In the genomic region with DNA sequence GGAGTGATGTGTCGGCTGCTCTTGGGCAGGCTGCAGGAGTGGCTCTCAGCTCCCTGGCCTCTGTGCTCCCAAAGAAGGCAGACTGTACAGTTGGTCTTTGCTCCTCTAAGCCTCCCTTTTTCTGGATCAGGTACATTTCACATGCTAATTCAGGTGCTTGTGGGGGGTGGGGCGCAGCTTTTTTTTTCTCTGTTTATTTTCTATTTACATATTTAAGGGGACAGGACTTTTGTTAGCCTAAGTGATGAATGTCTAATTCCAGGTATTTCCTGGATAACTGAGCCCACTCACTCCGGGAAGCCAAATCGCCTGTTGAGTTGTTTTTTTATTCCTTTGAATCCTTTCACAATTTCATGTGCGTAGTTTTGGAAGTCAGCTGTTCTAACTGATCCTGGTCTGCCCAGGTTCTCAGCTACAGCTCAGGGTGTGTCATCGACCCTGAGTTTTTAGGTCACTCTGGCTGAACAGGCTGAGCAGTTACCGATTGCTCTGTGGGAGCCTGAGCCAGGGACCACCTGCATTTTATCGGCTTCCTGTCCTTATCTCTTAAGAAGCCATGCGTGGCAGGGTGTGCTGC, we compare ENCODE assay signal across 14 mouse cellular contexts. TPM values are rescaled to one million over a fixed set of nuclear protein-coding genes. Genes with fewer than 3 reads are reported as not detected.
DNase-seq lines count a peak whose midpoint lies in the region; ATAC-seq and TF ChIP-seq lines count a peak whose summit lies in the region.
"Had no signal": no experiment of that assay in that cellular context is flagged by ENCODE, and none has a peak within 500 bp of the region (broad histone marks: within the 10 kb centered on the region; RNA-seq: fewer than 3 reads in every experiment).

No protein-coding gene starts in this region.

- in situ Hi-C loops in ES-E14 (cut with MboI; ENCODE audit: low sequenced_read_pairs in 2 of 2, unreplicated experiment in 2 of 2), result no loop called here

- peaks cover 6% of the 10 kb centered on the region; the same call in 1 of the 2 replicates for H3K36me3 ChIP-seq in ES-E14 (ENCODE audit: control insufficient read depth, insufficient read depth, low read length, poor library complexity, severe bottlenecking)
- H3K36me3 ChIP-seq in hindbrain, embryonic 16.5 days (ENCODE audit: control insufficient read depth, insufficient read depth, low read length), result no peaks in the 10 kb centered on the region
- H3K36me3 ChIP-seq: G1E; limb, embryonic 13.5 days had no signal

- ATAC-seq in hindbrain, embryonic 16.5 days, result no peak

- H3K4me3 ChIP-seq in ES-E14 (ENCODE audit: insufficient read depth in 1 of 2, low read depth in 1 of 2, low read length in 2 of 2, poor library complexity in 1 of 2, severe bottlenecking in 1 of 2), result peak overlapping the region; percentile 37 to 45
- H3K4me3 ChIP-seq in hindbrain, embryonic 16.5 days (ENCODE audit: low read length), result no peak overlapping the region
- H3K4me3 ChIP-seq: limb, embryonic 13.5 days; megakaryocyte, embryonic 14.5 days had no signal

- WGBS in hindbrain, embryonic 16.5 days, result 47% methylated on average over 9 of the region's 9 CpGs

- H3K27me3 ChIP-seq in hindbrain, embryonic 16.5 days (replicated peaks; ENCODE audit: control insufficient read depth, insufficient read depth, low read length), result no peaks in the 10 kb centered on the region
- H3K27me3 ChIP-seq: limb, embryonic 13.5 days had no signal

- H3K27ac ChIP-seq in ES-E14 (ENCODE audit: insufficient read depth, low read depth, low read length, poor library complexity, severe bottlenecking), result peak overlapping the region; percentile 95
- H3K27ac ChIP-seq in hindbrain, embryonic 16.5 days (ENCODE audit: low read depth, low read length), result no peak overlapping the region
- H3K27ac ChIP-seq: limb, embryonic 13.5 days had no signal

- H3K4me2 ChIP-seq in hindbrain, embryonic 16.5 days (ENCODE audit: low read length), result no peak overlapping the region
- H3K4me2 ChIP-seq: limb, embryonic 13.5 days had no signal

- DNase-seq in kidney, adult 11 months, result peak; percentile 35
- DNase-seq in kidney, postnatal 4 days, result no peak
- peak; percentile 87 for DNase-seq in ES-E14 (ENCODE audit: low read depth, low spot score)
- DNase-seq in fibroblast of lung, adult 2 months (ENCODE audit: low read depth), result peak; percentile 58
- peak; percentile 52 for DNase-seq in lung, postnatal 36 days
- DNase-seq in natural killer cell, adult 2 months (ENCODE audit: low spot score in 2 of 2), result no peak
- DNase-seq: cerebellum, adult 2 months; retina, postnatal 1 day; thymus, postnatal 4 days had no signal

- peaks cover 33 to 52% of the 10 kb centered on the region in 2 experiments for H3K4me1 ChIP-seq in ES-E14 (ENCODE audit: control insufficient read depth in 2 of 2, insufficient read depth in 2 of 2, low read length in 2 of 2, poor library complexity in 1 of 2)
- peaks cover 24% of the 10 kb centered on the region for H3K4me1 ChIP-seq in hindbrain, embryonic 16.5 days (ENCODE audit: control insufficient read depth, insufficient read depth, low read depth, low read length)
- H3K4me1 ChIP-seq: megakaryocyte, embryonic 14.5 days had no signal

- no peaks in the 10 kb centered on the region for H3K9me3 ChIP-seq in ES-E14 (ENCODE audit: control insufficient read depth, insufficient read depth, low read depth, low read length)
- H3K9me3 ChIP-seq in hindbrain, embryonic 16.5 days (ENCODE audit: control insufficient read depth, low read length), result no peaks in the 10 kb centered on the region
- H3K9me3 ChIP-seq: limb, embryonic 13.5 days; megakaryocyte, embryonic 14.5 days had no signal

- H3K9ac ChIP-seq in ES-E14 (ENCODE audit: insufficient read depth, low read depth, low read length, poor library complexity, severe bottlenecking), result peak overlapping the region; percentile 65
- no peak overlapping the region for H3K9ac ChIP-seq in hindbrain, embryonic 16.5 days (ENCODE audit: low read depth, low read length)
- H3K9ac ChIP-seq: limb, embryonic 13.5 days had no signal

TF ChIP-seq in ES-E14, 5 proteins besides CTCF, POLR2A, EP300 and RAD21:
- no peak for TF ChIP-seq ZC3H11A (IDR thresholded peaks at IDR 0.05; ENCODE audit: borderline replicate concordance, low read depth, low read length)
- TF ChIP-seq ZNF384 (IDR thresholded peaks at IDR 0.05; ENCODE audit: low read depth, low read length), result peak; percentile 98
- TF ChIP-seq MAFK (IDR thresholded peaks at IDR 0.05; ENCODE audit: insufficient read depth, low read depth, low read length), result peak; percentile 31; the same call in 1 of the 2 replicates
- TF ChIP-seq CHD2 (IDR thresholded peaks at IDR 0.05; ENCODE audit: low read depth, low read length), result peak; percentile 70; the same call in 1 of the 2 replicates
- TF ChIP-seq HCFC1 (IDR thresholded peaks at IDR 0.05; ENCODE audit: borderline replicate concordance, insufficient read depth, low read length), result no peak

RNA-seq across cellular contexts. Expression of a gene that starts 9.4 kb away (rescaled TPM):
- 90.5 and 110 TPM in 2 replicates for total RNA-seq in ES-E14 (2012; rRNA removed)
- 12.1 and 12.2 TPM in 2 replicates for polyA plus RNA-seq in hindbrain, embryonic 16.5 days (2015; fragmentation: Nextera tagmentation; extraction: Ambion mirVana)
- total RNA-seq: hematopoietic stem cell, adult 5-6 weeks had no signal
- polyA plus RNA-seq: G1E had no signal

Comparison
In these comparisons a context has a peak if more than half of its experiments do, and no peak if none do; other contexts are left out.
1. DNase-seq: peak in kidney, adult 11 months (single experiment), ES-E14 (single experiment), fibroblast of lung, adult 2 months (single experiment) and lung, postnatal 36 days (single experiment); none in kidney, postnatal 4 days (0 of 2) and natural killer cell, adult 2 months (0 of 2).